Mouse (Mus musculus): ENCODE measurements around the gene 2310009B15Rik.

Gene 2310009B15Rik

DNA sequence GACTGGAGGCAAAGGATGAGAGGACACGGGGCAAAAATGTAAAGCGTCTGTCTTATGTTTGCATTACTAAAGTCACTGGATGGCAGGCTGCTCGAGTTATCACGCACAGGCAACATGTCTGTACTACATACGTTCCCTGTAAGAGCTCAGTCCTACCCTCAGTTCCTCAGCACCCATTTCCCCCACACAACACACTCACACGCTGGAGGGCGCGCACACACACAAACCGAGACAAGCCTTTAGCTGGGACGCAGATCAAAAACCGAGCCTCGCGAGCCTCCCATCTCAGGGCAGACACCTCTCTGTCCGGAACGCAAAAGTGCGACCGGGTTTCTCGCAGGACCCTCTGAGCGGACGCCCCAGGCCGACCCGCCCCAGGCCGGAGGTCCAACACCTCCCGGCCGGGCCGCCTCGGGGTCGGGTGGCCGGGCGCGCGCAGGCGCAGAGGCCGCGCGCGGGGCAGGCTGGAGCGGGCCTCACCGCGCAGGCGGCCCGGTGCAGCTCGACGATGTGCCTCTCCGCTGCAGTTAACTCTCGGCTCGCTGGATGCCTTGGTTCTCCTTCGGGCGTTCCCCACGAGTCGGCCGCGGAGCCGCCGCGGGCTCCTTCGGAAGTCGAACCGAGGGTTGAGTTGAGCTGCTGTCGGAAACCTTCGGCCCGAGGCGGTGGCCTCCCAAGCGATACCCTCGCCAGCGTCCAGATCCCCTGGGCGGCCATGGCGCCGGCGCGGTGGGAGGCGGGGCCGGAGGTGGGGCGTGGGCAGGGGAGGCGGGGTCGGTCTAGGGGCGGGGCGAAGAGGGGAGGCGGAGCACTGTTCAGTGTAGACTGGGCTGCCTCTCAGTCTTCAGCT, at the start of gene 2310009B15Rik:
TSS of gene 2310009B15Rik (minus strand) at position 752 of the 850 bp plus-strand sequence.
- peak; percentile 74 for DNase-seq (ENCODE audit: low read depth, low spot score)

DNA sequence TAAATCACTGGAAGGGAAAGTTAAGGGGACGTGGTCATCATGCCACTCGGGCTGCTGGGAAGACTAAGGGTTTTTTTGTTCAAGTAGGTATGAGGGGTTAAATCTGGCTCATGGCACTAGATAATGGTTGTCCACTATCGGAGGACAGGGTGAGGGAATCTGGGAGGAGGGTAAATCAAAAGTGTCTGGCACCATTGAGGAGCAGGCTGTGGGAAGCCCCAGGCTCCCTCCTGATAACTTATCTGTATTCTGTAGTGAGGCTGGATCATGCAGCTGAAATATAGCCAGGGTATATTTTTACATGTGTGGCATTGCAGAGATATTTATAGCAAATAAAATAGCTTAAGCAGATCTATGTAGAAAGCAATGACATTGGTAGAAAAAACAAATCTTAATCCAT, 49.6 kb upstream of the 2310009B15Rik start:
- no peak for DNase-seq (ENCODE audit: low read depth, low spot score)

DNA sequence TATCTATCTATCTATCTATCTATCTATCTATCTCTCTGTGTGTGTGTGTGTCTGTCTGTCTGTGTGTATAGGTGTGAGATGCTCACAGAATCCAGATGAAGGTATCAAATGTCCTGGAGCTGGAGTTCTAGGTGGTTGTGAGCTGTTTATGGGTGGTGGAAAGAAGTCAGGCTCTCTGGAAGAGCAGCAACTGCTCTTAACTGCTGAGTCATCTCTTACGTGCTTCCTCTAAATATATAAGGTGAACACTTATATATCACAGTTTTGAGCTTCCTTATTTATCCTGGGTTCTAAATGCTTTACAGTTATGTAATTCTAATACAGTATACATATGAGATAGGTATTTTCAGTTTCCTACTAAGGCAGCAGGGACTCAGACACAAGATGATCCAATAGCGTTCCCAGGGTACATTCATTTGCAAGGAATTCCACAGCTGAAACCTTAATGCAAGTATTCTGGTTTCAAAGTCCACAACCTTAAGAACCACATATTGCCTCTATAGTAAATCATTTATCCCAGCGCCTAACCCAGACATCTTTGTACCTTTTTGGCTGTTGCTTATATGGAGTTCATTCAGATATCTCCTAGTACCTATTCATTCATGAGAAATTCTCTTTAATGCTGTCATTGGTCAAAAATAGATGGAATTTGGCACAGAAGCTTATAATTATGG, 48.6 kb upstream of the 2310009B15Rik start:
- no peak for DNase-seq (ENCODE audit: low read depth, low spot score)

DNA sequence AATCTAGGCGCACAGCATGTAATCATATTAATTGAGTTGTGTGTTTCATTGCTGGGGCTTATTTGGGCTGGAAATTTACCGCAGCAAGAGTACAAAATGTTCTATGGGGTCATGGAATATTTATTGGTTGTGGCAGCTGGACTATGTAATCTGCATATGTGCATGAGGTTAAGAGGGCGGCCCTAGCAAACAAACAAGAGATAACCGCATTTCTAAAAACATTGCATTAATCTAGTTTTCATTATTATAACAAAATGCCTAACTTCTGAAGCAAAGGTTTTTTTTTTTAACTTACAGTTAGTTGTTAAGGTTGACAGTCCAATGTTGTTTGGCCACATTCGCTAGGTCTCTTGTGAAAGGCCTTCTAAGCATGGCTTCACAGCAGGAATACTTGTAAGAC, 47.2 kb upstream of the 2310009B15Rik start:
- no peak for DNase-seq (ENCODE audit: low read depth, low spot score)

DNA sequence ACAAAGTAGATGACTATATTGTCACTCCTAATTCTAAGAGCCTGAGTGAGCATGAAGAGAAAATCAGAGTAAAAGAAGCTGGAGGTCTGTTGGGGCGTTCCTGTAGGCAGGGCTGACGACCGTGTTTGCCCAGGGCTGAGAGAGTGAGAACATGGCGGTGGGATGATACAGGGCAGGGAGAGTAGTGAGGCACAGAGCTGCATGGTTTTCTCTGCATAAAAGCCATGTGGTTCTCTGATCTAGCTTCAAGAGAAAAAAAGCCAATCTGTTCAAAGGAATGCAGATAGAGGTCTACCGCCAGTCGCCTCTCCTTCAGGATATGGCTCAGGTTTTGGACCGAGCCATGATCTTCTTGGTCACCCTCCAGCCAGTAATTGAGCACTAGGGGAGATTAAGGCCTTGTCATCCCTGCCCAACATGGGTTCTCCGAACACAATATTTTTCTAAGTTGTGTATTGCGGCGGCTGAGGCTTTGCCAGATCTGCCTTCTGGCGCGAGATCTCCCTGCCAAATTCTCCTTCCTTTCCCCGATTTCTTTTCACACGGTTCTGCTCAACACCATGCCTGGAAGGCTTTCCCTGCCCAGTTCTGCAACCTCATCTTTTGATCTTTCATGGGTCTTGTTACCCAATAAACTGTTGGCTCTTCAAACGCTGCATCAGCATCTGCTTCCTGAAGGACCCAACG, 44.9 kb upstream of the 2310009B15Rik start:
- no peak for DNase-seq (ENCODE audit: low read depth, low spot score)

DNA sequence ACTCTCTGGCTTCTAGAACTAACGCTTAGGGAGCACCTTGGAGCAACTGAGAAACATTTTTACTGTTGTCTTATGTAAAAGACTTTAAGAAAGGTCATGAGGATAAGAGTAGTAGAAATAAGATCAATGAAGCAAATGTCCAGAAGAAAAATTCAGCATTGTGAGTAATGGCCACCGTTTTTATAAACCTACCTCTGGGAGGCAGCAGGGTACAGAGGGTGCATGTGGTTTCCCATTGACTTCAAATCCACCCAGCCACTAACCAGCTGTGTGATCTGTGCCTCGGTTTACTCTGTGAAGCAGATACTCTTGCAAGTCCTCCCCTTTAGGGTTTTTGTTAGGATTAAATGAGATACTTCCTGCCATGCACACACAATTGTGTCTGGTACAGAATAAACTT, 39.4 kb upstream of the 2310009B15Rik start:
- DNase-seq (ENCODE audit: low read depth, low spot score), result no peak

DNA sequence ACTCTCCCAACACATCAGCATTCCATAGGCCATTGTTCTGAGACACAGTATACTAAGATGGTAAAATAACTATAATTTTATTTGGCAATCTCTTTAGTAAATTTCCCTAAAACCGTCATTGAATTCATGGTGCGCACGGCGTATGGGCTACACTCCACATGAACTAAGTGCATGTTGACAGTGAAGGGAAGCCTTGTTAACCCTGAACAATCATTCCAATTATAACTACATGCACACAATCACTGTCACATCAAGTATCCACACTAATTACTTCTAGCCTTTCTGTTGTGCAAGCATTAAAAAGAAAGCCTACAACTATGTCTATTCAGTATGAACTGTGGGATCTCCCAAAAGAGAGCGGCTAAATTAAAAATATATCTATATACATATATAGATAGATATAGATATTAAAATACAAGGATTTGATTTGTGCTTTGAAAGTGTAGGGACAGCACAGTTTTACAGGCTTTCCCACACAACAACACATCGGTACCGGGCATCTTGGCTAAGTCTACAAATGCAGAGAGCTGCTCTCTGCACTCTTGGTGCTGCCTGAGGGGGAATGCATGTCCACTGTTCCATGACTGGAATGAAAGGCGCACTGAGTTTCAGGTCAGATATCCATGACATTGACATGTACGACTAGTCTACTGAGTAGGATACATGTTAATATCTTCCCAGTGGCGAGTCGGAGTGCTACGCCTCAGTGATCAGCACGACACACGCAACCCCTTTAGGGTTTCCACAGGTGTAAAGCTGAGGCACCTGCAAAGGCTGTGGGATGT, 21.0 kb upstream of the 2310009B15Rik start:
- no peak for DNase-seq (ENCODE audit: low read depth, low spot score)

DNA sequence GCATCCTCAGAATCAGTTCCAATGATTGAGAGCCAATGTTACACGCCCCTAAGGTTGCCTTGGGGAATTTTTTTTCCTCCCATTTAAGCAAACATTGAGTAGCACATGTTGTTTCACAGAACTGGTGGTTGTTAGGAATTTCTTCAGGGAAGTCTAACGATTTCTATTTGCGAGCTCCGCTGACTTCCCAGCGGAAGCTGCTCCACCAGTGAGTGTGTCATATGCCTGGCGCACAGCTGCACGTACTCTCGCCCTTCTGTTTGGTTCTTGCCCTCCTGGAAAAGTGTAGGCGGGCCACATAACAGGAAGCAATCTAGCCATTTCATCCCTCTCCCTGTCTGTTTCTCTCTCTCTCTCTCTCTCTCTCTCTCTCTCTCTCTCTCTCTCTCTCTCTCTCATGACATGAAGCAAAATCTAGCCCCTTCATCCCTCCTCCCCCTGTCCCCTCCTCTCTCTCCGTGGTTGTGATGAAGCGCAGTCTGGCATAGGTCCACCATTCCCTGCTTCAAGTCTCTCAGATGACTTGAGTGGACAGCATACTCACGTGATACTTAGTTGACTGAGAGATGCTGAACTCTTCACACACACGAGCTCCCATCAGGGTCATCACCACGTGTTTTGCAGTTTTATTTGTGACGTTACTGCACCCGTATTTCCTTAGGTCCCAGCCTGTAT, 19.9 kb upstream of the 2310009B15Rik start:
- DNase-seq (ENCODE audit: low read depth, low spot score), result no peak

DNA sequence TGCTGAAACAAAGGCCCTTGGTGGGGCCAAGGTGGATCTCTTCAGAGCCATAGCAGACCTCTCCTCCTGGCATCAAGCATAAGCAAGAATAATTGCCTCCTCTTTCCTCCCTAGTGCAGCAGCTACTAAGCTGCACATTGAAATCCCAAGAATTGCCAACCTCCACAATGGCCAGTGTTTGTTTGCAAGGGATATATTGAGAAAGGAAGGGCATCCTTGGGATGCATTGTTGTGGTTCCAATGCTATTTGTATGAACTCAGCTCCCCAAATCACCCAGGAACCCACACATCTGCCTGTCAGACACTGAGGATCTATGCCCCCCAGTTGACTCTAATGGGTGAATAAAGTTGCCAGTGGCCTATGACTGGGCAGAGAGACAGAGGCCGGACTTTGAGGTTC, 5.8 kb downstream of the 2310009B15Rik start:
- DNase-seq (ENCODE audit: low read depth, low spot score), result no peak

DNA sequence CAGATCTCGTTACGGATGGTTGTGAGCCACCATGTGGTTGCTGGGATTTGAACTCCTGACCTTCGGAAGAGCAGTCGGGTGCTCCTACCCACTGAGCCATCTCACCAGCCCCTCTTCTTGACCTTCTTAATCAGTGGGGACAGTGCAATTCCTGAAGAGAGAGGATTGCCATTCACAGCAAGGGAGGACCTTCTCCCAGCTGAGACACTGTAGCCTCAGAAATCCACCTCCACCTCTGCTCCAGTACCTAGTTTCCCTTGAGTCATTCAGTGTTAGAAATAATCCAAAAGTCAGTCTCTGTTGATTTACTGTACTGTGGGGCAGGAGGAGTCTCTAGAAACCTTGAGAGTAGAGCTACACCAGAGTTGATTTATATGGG, 6.5 kb downstream of the 2310009B15Rik start:
- DNase-seq (ENCODE audit: low read depth, low spot score), result no peak

DNA sequence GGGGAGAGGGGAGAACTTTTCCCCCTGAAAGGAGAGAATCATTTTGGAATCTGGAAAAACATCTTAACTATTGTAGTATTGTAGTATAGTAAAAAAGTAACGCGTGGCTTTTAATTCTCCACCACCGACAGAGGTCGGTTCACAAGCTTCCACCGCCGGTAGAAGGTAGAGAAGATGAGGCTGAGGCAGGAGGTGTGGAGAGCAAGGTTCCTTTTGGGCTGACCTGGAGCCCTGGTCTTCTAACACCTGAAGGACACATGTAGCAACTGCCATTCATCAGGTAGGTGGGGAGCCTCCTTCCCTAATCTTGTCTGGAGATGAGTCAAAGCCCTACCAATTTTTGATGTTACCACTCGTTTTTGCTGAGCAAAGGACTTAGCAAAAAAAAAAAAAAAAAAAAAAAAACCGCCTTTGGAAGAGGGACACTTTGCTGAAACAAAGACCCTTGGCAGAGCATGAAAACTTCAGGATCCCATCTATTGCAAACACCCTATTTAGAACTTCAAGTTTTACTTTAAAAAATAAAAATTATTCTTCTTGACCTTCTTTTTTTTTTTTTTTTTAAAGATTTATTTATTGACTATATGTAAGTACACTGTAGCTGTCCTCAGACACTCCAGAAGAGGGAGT, 7.0 kb downstream of the 2310009B15Rik start:
- DNase-seq (ENCODE audit: low read depth, low spot score), result no peak

DNA sequence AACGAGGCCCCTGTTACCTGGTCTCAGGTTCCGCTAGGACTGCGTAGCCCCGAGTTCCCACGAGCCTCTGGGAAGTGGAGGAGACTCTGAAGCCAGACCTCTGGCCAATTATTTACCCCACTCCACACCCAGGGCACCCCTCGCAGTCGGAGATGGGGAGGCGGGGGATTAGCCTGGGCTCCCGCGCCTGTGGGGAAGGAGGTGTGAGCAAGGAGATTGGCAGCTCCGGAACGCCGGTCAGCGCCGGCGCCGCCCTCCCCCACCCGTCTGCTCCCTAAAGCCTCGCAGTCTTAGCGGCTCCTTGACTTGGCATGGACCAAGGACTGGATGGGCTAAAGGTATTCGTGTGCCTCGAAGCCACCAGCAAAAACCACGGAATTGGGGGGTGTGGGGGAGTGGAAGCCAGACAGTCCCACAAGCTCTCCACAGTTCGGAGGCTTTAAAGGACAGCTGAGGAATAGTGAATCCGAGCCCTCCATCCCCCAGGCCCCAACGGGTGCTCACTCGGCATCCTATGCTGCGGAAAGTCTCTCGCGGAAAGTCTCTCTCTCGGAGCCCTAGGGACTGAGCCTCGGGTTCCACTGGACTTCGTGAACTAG, 8.0 kb downstream of the 2310009B15Rik start, which contains the start of gene Lhx9:
TSS of gene Lhx9 (minus strand) at position 67 of the 599 bp plus-strand sequence.
- no peak for DNase-seq (ENCODE audit: low read depth, low spot score)

DNA sequence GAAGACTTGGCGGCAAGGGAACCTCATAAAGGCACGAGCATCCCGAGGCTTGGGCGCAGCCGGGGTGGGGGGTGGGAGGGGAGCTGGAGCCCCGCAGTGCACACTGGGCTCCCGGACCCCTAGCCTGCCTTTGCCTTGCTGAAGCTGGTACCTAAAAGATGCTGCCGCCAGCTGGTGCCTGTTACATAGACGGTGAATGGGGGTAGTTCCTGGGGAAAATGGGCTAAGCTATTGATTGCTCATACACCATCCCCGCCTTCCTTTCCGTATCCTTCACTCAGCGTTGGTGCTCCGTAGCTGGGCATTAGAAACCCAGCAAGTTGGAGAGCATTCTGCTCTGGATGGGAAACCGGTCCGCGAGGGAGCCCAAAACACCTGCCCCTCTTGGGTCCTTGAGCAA, 8.6 kb downstream of the 2310009B15Rik start:
- DNase-seq (ENCODE audit: low read depth, low spot score), result no peak

DNA sequence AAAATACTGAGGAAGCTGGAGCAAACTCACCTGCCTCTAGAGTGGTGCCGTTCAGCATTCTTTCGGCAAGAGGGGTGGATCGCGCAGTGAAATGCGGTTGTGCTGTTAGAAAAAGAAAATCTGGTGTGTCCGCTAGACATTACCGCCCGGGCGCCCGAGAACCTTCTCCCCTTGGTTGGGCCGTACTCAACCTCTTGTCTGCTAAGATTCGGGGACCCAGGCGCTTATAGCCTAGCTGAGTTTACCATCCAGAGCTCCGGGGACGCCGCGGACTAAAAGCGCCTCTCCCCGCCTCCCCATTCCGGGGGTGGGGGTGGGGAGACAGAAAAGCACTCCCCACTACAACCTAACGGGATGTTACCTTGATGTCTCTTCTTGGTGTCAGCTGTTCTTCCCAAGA, 9.5 kb downstream of the 2310009B15Rik start:
- no peak for DNase-seq (ENCODE audit: low read depth, low spot score)

DNA sequence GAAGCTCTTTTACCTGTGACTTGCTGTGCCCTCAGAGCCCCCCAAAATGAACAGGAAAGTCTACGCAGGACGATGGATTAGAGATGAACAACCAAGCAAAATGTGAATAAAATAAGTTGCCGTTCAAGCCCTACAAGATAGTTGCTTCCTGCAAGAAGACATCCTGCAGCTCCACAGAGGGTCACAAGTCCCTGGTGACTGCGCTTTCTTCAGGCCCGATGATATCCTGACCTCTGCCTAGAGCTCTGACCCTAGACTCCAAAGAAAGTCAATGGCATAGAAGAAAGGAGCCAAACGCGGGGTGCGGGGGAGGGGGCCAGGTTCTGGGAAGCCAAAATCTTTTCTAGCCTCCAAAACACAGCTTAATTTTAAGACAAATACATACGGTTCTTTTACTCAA, 10.1 kb downstream of the 2310009B15Rik start:
- DNase-seq (ENCODE audit: low read depth, low spot score), result no peak

DNA sequence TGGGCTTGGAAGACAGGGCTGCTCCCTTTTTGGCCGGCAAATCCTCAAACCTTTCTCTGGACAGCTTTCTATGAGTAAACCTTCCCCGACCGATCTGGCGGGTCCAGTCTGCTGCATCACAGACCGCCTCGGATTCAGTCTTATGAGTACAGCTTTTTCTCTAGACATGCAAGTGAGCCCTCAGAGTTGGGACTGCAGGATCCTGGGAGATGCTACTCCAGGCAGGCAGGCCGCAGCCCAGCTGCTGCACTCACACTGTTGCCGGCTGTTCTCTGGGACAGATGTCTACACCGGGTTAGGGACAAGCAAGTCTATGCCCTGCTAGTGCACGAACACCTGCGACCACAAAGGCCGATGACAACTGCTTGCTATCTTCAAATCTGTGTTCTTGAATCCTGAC, 10.5 kb downstream of the 2310009B15Rik start:
- no peak for DNase-seq (ENCODE audit: low read depth, low spot score)

DNA sequence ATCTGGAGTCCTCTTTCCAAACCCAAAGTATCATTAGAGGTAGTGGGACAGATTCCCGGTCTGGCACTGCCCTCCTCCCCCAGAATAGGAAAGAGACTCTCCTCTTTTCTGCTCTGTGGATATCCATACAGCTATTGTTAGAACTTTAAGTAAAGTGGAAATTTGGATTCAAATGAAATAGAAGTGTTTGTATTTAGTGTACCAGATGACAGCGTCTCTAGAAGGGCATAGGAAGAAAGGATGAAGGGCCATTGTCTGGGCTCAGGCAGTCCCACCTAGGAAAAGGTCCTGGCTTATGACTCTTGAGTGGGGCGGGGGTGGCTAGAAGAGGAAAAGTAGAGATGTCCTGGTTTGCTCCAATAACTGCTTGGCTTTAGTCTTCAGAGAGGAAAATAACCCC, 11.2 kb downstream of the 2310009B15Rik start:
- no peak for DNase-seq (ENCODE audit: low read depth, low spot score)

DNA sequence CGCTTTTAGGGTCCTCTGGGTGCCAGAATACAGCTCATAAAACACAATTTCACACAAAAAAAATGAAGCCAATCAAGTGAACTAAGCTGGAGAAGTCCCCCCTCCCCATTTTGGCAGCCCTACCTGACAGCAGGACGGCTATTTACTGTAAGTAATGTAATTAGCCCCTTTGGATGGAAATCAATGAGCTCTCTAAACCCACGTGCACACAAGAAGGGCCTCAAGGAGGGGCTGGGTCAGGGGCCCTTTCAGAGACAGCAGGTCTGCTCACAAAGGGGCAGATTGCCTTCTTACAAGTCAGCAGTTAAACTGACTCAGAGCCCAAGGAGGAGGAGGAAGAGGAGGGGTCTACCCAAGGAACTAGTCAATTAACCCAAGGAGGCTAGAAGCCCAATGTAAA, 12.5 kb downstream of the 2310009B15Rik start:
- DNase-seq (ENCODE audit: low read depth, low spot score), result no peak

DNA sequence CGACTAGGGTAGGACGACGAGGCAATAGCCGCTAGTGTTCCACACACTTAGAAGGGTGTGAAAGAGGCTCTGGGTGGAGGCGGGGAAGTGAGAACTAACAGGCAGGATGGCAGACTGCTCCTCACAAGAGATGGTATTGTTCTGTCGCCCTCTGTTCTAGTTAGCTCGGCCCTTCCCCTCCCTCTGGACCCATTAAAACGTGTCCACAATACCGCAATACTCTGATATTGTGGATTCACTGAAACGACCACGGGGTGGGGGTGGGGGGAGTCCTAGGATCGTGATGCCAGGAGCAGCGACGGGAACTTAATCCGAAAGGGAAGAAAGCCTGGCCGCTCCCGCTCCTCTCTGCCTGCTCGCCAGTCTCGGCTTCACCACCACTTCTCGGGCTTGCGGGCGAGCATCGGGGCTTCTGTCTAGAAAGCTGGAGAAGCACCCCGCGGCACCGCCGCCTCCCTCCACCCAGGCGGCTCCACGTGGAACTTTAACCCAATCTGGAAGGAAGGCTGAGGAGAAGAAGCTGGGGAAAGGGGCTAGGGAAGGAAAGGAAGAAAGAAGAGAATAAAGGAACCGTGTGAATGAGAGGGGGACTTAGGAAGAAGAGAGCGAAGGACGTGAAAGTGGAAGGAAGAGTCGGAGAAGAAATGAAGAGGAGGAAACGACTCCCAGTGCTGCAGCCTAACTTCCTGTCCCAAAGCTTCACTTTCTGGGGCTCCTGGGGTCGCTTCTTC, 13.1 kb downstream of the 2310009B15Rik start:
- DNase-seq (ENCODE audit: low read depth, low spot score), result no peak

DNA sequence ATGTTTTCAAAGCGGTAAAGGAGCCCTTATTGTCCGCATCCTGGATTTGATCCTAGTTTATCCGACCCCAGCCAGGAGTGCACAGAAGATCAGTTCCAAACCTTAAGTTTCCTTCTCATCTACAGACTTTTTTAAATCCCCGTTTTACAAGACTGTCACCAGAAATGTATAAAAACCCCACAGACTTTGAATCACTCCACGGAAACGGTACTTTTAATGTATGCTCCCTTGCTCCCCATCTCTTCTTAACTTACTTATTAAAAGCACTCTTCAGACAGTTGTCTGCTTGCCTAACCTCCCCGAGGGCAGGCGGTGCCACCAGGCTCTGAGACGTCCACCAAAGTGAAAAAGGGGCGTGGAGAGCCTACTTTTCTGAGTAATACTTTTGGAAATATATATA, 13.9 kb downstream of the 2310009B15Rik start:
- no peak for DNase-seq (ENCODE audit: low read depth, low spot score)

Measured in 3T3-L1 (cell line).